Mouse (Mus musculus): ENCODE data around the gene Emc3.

Gene Emc3

GRCm38 (mm10) chr6:113530932-113531839 is at the start of gene Emc3, which contains the start of gene Fancd2:
TSS of gene Emc3 (minus strand) at chr6:113531652.
TSS of gene Fancd2 (plus strand) at chr6:113531682.
- DNase-seq (ENCODE audit: extremely low spot score, low spot score), result peak; percentile 98

GRCm38 (mm10) chr6:113579306-113579705 is 47.9 kb upstream of the Emc3 start:
- no peak for DNase-seq (ENCODE audit: extremely low spot score, low spot score)

- no peak for DNase-seq (ENCODE audit: extremely low spot score, low spot score)
Observed at GRCm38 (mm10) chr6:113576044-113576443, 44.6 kb upstream of the Emc3 start.

GRCm38 (mm10) chr6:113564557-113564956 is 33.1 kb upstream of the Emc3 start:
- DNase-seq (ENCODE audit: extremely low spot score, low spot score), result no peak

- DNase-seq (ENCODE audit: extremely low spot score, low spot score), result no peak
Observed at GRCm38 (mm10) chr6:113559736-113560135, 28.3 kb upstream of the Emc3 start.

- DNase-seq (ENCODE audit: extremely low spot score, low spot score), result no peak
Observed at GRCm38 (mm10) chr6:113543906-113544481, 12.5 kb upstream of the Emc3 start.

- DNase-seq (ENCODE audit: extremely low spot score, low spot score), result no peak
Observed at GRCm38 (mm10) chr6:113541610-113542009, 10.2 kb upstream of the Emc3 start.

GRCm38 (mm10) chr6:113534886-113535285 is 3.4 kb upstream of the Emc3 start:
- DNase-seq (ENCODE audit: extremely low spot score, low spot score), result no peak

- peak; percentile 15 for DNase-seq (ENCODE audit: extremely low spot score, low spot score)
Observed at GRCm38 (mm10) chr6:113531840-113532404, 470 bp upstream of the Emc3 start.

GRCm38 (mm10) chr6:113523420-113523819 is 8.0 kb downstream of the Emc3 start:
- DNase-seq (ENCODE audit: extremely low spot score, low spot score), result no peak

GRCm38 (mm10) chr6:113522310-113522709 is 9.1 kb downstream of the Emc3 start:
- no peak for DNase-seq (ENCODE audit: extremely low spot score, low spot score)

GRCm38 (mm10) chr6:113517434-113518080 is 13.9 kb downstream of the Emc3 start:
- DNase-seq (ENCODE audit: extremely low spot score, low spot score), result no peak

- no peak for DNase-seq (ENCODE audit: extremely low spot score, low spot score)
Observed at GRCm38 (mm10) chr6:113514600-113514999, 16.9 kb downstream of the Emc3 start.

GRCm38 (mm10) chr6:113513944-113514343 is 17.5 kb downstream of the Emc3 start:
- DNase-seq (ENCODE audit: extremely low spot score, low spot score), result no peak

- no peak for DNase-seq (ENCODE audit: extremely low spot score, low spot score)
Observed at GRCm38 (mm10) chr6:113508947-113509280, 22.5 kb downstream of the Emc3 start.

- DNase-seq (ENCODE audit: extremely low spot score, low spot score), result no peak
Observed at GRCm38 (mm10) chr6:113508272-113508946, 23.0 kb downstream of the Emc3 start.

GRCm38 (mm10) chr6:113507130-113507529 is 24.3 kb downstream of the Emc3 start:
- no peak for DNase-seq (ENCODE audit: extremely low spot score, low spot score)

GRCm38 (mm10) chr6:113505689-113506088 is 25.8 kb downstream of the Emc3 start:
- no peak for DNase-seq (ENCODE audit: extremely low spot score, low spot score)

GRCm38 (mm10) chr6:113502801-113503200 is 28.7 kb downstream of the Emc3 start:
- DNase-seq (ENCODE audit: extremely low spot score, low spot score), result no peak

- peak; percentile 48 for DNase-seq (ENCODE audit: extremely low spot score, low spot score)
Observed at GRCm38 (mm10) chr6:113501388-113502084, 29.9 kb downstream of the Emc3 start, which contains the start of gene Prrt3. TSS of gene Prrt3 (minus strand) at chr6:113501931.

- DNase-seq (ENCODE audit: extremely low spot score, low spot score), result no peak
Observed at GRCm38 (mm10) chr6:113499346-113499745, 32.1 kb downstream of the Emc3 start.

Data from neural tube, embryonic 10.5 days (tissue).